Mouse (Mus musculus) lung, embryonic 16.5 days (tissue): ENCODE results near the gene Gm5269. TPM values are rescaled to one million over a fixed set of nuclear protein-coding genes. Genes with fewer than 3 reads are reported as not detected.

Source experiments
- ATAC-seq: fragments of 200-750 bp; cut with Nextera tagmentation; 2 replicates; pipeline ENCODE4 v1.8.0; 2017; ENCODE audit warnings: low read depth, mild to moderate bottlenecking, moderate library complexity
- H3K27ac ChIP-seq: fragments of 300-500 bp; sonication (generic); 2 replicates; pipeline ENCODE4 v1.5.1; 2014; ENCODE audit warnings: mild to moderate bottlenecking, control low read depth, low read length
- H3K27me3 ChIP-seq: fragments of 300-500 bp; sonication (generic); 2 replicates; pipeline ENCODE4 v1.6.1; 2014; ENCODE audit warnings: low read depth, low read length, mixed read lengths; ENCODE audit not compliant: control insufficient read depth, insufficient read depth
- H3K36me3 ChIP-seq: fragments of 300-500 bp; sonication (generic); 2 replicates; pipeline ENCODE4 v1.6.1; 2014; ENCODE audit warnings: low read length; ENCODE audit not compliant: control insufficient read depth, insufficient read depth
- H3K4me1 ChIP-seq: fragments of 300-500 bp; sonication (generic); replicated peaks from 2 replicates; pipeline ENCODE4 v1.6.1; 2014; ENCODE audit warnings: low read length, mixed read lengths; ENCODE audit not compliant: control insufficient read depth, insufficient read depth
- H3K4me2 ChIP-seq: fragments of 300-500 bp; sonication (generic); 2 replicates; pipeline ENCODE4 v1.6.1; 2014; ENCODE audit warnings: low read depth, low read length, control low read depth
- H3K4me3 ChIP-seq: fragments of 300-500 bp; sonication (generic); 2 replicates; pipeline ENCODE4 v1.5.1; 2014; ENCODE audit warnings: mild to moderate bottlenecking, low read length, control low read depth
- H3K9ac ChIP-seq: fragments of 300-500 bp; sonication (generic); 2 replicates; pipeline ENCODE4 v1.6.1; 2014; ENCODE audit warnings: low read length, control low read depth
- H3K9me3 ChIP-seq: fragments of 300-500 bp; sonication (generic); 2 replicates; pipeline ENCODE4 v1.6.1; 2016; ENCODE audit warnings: low read length; ENCODE audit not compliant: control insufficient read depth
- WGBS: fragments of 180-500 bp; shearing (Covaris S2); extraction: QIAGEN DNeasy Blood & Tissue Kit; methylation state at CpG from one replicate; pipeline ENCODE4 v1.1.7; 2014; 5-methylcytosine and 5-hydroxymethylcytosine counted together
- polyA plus RNA-seq: library from polyadenylated mRNA; unstranded; fragments of >200 nt; fragmentation: Nextera tagmentation; extraction: Ambion mirVana; gene quantifications from 2 replicates; pipeline ENCODE4 v1.2.1, GENCODE M21; 2015

Gene Gm5269
- polyA plus RNA-seq, 1 experiment from 2014 or later, result not detected

DNA sequence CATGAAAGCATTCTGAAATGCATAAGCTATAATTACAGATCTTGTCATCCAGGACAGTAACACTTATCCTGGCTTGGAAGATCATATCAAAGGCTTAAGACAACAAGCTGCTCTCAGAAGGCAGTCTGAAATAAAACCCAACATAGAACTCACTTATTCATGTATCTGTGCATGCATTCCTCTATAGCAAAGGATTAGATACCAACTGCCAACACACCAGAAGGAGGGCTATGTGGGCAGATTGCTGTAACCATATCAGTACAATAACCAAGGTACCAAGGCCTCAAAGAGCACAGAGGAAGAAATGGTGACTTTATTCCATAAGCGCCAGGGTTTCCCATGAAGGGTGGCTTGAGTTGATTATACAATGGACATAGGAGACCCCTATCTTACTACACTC is 29.7 kb upstream of the Gm5269 start:
- WGBS, result 100% methylated on average over 1 of the region's 1 CpGs
- Histone ChIP-seq H3K4me2 (no peak overlapping the region), H3K9ac (no peak overlapping the region), H3K9me3 (no peaks in the 10 kb centered on the region), H3K4me3 (no peak overlapping the region), H3K27me3 (no peaks in the 10 kb centered on the region), H3K36me3 (peaks cover 3% of the 10 kb centered on the region; the same call in 1 of the 2 replicates), H3K4me1 (no peaks in the 10 kb centered on the region), H3K27ac (no peak overlapping the region)
- no peak for ATAC-seq

DNA sequence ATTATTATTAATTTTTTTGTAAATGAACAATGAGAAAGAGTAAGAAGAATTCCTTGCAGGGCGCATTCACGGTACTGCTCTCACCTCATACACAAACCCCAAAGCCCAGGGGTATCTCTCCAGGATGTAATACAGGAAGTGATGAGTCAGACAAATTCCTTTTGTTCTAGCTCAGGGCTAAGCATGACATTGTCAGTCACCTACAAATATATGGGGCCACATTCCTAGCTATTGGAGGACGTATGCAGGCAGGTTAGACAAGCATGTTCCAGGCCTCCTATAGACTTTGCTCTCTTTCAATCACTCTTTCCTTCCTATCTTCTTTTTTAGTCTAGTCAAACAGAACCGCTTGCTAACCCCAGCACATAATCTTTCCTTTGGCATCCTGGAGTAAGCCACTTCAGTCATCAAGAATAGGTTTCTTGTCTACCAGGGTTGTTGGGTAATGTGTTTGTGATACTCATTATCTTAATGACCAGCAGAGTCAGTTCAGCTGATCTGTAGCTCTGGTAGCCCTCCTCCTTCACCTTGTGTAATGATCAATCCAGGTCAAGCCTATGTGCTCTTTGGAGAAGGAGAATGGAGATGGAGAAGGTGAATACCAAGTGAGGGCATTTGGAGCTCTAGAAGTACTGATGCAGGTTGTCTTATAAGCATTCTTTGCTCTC is 27.2 kb upstream of the Gm5269 start:
- no peak overlapping the region for H3K27ac ChIP-seq
- 79% methylated on average over 4 of the region's 4 CpGs for WGBS
- H3K4me3 ChIP-seq, result no peak overlapping the region
- H3K9ac ChIP-seq, result no peak overlapping the region
- no peaks in the 10 kb centered on the region for H3K27me3 ChIP-seq
- H3K36me3 ChIP-seq, result peaks cover 3% of the 10 kb centered on the region; the same call in 1 of the 2 replicates
- H3K4me1 ChIP-seq, result no peaks in the 10 kb centered on the region
- H3K4me2 ChIP-seq, result no peak overlapping the region
- ATAC-seq, result no peak
- no peaks in the 10 kb centered on the region for H3K9me3 ChIP-seq

DNA sequence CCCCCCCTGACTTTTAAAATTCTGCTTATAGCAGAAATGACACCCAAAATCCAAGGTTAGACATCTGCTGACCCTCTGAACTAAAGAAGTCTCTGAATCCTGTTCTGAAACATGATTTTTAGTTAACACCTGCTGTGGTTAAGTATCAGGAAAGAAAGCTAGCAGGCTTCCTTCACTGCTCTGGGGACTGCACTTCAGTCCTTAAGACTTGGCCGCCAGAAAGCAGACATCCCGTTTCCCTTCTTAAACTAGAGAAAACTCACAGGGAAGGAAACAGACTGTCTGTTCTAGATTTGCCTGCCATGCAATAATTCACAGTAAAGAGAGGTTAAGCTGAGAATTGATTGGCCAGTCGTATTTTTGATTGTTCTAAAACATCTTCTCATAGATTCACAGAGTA is 26.1 kb upstream of the Gm5269 start:
- H3K27me3 ChIP-seq, result no peaks in the 10 kb centered on the region
- no peak overlapping the region for H3K4me3 ChIP-seq
- H3K4me1 ChIP-seq, result no peaks in the 10 kb centered on the region
- no peak overlapping the region for H3K4me2 ChIP-seq
- ATAC-seq, result no peak
- H3K9ac ChIP-seq, result no peak overlapping the region
- no peaks in the 10 kb centered on the region for H3K9me3 ChIP-seq
- peaks cover 5% of the 10 kb centered on the region for H3K36me3 ChIP-seq
- 66% methylated on average over 3 of the region's 3 CpGs for WGBS
- no peak overlapping the region for H3K27ac ChIP-seq

- Histone ChIP-seq H3K9me3 (no peaks in the 10 kb centered on the region), H3K9ac (no peak overlapping the region), H3K4me1 (no peaks in the 10 kb centered on the region), H3K4me2 (no peak overlapping the region), H3K36me3 (peaks cover 8% of the 10 kb centered on the region), H3K4me3 (no peak overlapping the region), H3K27ac (no peak overlapping the region), H3K27me3 (no peaks in the 10 kb centered on the region)
- 93% methylated on average over 4 of the region's 4 CpGs for WGBS
- ATAC-seq, result no peak
Measured at GRCm38 (mm10) chr1:45914236-45914635, 24.2 kb upstream of the Gm5269 start.

GRCm38 (mm10) chr1:45905107-45905821 is 15.2 kb upstream of the Gm5269 start:
- Histone ChIP-seq H3K9me3 (no peaks in the 10 kb centered on the region), H3K4me2 (peak overlapping the region; percentile 17; the same call in 1 of the 2 replicates)
- peak; percentile 92 for ATAC-seq

GRCm38 (mm10) chr1:45904161-45904560 is 14.1 kb upstream of the Gm5269 start:
- H3K4me1 ChIP-seq, result peaks cover 8% of the 10 kb centered on the region
- no peak overlapping the region for H3K4me2 ChIP-seq
- H3K9ac ChIP-seq, result no peak overlapping the region
- no peak overlapping the region for H3K4me3 ChIP-seq
- H3K36me3 ChIP-seq, result no peaks in the 10 kb centered on the region
- H3K27me3 ChIP-seq, result no peaks in the 10 kb centered on the region
- ATAC-seq, result no peak
- WGBS, result 83% methylated on average over 3 of the region's 3 CpGs
- no peaks in the 10 kb centered on the region for H3K9me3 ChIP-seq
- H3K27ac ChIP-seq, result no peak overlapping the region

More at GRCm38 (mm10) chr1:45905107-45905821, 15.2 kb upstream of the Gm5269 start:
- Histone ChIP-seq H3K4me1 (peaks cover 8% of the 10 kb centered on the region), H3K36me3 (no peaks in the 10 kb centered on the region), H3K27ac (no peak overlapping the region; the same call in 1 of the 2 replicates), H3K27me3 (no peaks in the 10 kb centered on the region), H3K4me3 (no peak overlapping the region), H3K9ac (no peak overlapping the region)
- WGBS, result 19% methylated on average over 5 of the region's 5 CpGs

DNA sequence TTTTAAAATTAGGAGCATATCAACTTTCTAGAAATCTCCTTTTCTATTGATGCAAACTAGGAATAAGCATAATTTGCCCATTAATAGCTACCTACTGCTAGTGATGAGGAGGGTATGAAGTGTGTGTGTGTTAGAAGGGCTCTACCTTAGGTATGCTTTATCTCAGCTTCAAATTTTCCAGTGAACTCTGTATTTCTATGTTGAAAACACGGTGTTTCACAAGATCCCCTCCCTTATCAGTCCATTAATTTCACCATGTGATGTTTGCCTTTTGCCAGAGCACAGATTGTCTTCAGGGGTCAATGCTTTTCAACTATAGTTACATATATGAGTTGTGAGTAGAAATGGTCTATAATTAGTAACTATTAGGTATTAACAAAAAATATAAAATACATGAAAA is 8.0 kb upstream of the Gm5269 start:
- no peak overlapping the region for H3K9ac ChIP-seq
- WGBS, result 21% methylated on average over 1 of the region's 1 CpGs
- no peak for ATAC-seq
- no peak overlapping the region for H3K27ac ChIP-seq
- no peaks in the 10 kb centered on the region for H3K4me1 ChIP-seq
- no peak overlapping the region for H3K4me2 ChIP-seq
- H3K9me3 ChIP-seq, result no peaks in the 10 kb centered on the region
- no peaks in the 10 kb centered on the region for H3K27me3 ChIP-seq
- H3K36me3 ChIP-seq, result no peaks in the 10 kb centered on the region
- H3K4me3 ChIP-seq, result no peak overlapping the region

DNA sequence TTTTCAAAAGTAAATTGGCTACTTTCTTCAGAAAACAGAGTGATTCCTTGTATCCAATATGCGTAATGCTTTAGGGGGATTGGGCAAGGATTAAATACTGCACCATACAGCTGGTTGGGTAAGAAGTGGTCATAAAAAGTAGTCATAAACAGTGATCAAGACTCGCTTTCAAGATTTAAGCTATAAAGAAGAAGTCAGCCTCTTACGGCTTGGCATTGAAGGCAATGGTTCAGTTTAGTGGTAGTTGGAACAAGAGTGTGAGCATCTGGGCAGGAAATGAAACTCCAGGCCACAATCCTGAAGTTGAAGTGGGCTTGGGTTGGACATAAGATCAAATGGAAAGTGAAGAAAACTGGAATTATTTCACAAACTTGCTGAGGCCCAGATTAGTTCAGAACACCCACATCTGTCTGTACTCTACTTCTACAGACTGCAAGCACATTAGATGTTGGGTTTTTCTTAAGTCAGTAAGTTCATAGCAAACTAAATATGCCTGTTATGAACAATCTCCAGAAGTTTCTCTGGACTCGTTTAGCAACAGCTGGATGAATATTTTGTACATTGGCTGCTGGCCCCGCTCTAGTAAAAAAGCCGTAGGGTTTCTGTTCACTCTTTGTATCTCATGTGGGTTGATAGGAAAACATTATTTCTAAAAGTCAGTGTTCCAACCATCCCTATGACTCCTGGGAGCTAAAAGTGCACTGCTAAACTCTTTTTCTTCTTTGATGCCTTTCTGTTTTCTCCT is 4.3 kb upstream of the Gm5269 start:
- no peak for ATAC-seq
- no peaks in the 10 kb centered on the region for H3K9me3 ChIP-seq
- H3K27ac ChIP-seq, result no peak overlapping the region
- no peak overlapping the region for H3K4me3 ChIP-seq
- H3K27me3 ChIP-seq, result no peaks in the 10 kb centered on the region
- no peaks in the 10 kb centered on the region for H3K36me3 ChIP-seq
- WGBS, result 82% methylated on average over 6 of the region's 6 CpGs
- no peak overlapping the region for H3K9ac ChIP-seq
- no peak overlapping the region for H3K4me2 ChIP-seq
- H3K4me1 ChIP-seq, result no peaks in the 10 kb centered on the region

- WGBS, result 51% methylated on average over 2 of the region's 2 CpGs
- Histone ChIP-seq H3K27ac (no peak overlapping the region), H3K4me1 (no peaks in the 10 kb centered on the region), H3K9me3 (no peaks in the 10 kb centered on the region), H3K36me3 (no peaks in the 10 kb centered on the region), H3K4me3 (no peak overlapping the region), H3K27me3 (no peaks in the 10 kb centered on the region), H3K4me2 (no peak overlapping the region), H3K9ac (no peak overlapping the region)
- ATAC-seq, result no peak
Measured at GRCm38 (mm10) chr1:45891986-45892385, 1.9 kb upstream of the Gm5269 start.
